Mouse (Mus musculus) megakaryocyte, embryonic 14.5 days (primary cell): Measurements from ENCODE around the gene Ddah2. TPM values are rescaled to one million over a fixed set of nuclear protein-coding genes. Genes with fewer than 3 reads are reported as not detected.

Experiments
- H3K27me3 ChIP-seq: replicated peaks from 2 replicates; pipeline ENCODE3; 2012; ENCODE audit warnings: inconsistent platforms
- H3K36me3 ChIP-seq: replicated peaks from 2 replicates; pipeline ENCODE3; 2012; ENCODE audit warnings: low read length, inconsistent platforms, mixed read lengths
- H3K4me1 ChIP-seq: 2 replicates; pipeline ENCODE4 v1.6.1; 2012; ENCODE audit warnings: inconsistent platforms
- H3K4me3 ChIP-seq: replicated peaks from 2 replicates; pipeline ENCODE3; 2012; ENCODE audit warnings: moderate library complexity, mild to moderate bottlenecking, inconsistent platforms
- H3K9me3 ChIP-seq: 2 replicates; pipeline ENCODE4 v1.6.1; 2012; ENCODE audit warnings: inconsistent platforms
- FLI1 ChIP-seq: IDR thresholded peaks from 2 replicates; pipeline ENCODE4 v1.6.1; 2012; ENCODE audit warnings: low read length, inconsistent platforms, mixed read lengths
- GATA1 ChIP-seq: IDR thresholded peaks from 3 replicates; pipeline ENCODE4 v1.6.1; 2012; ENCODE audit warnings: mixed read lengths, low read length, inconsistent platforms, borderline replicate concordance
- polyA plus RNA-seq: library from polyadenylated mRNA; stranded (reverse); fragments of >175 nt; gene quantifications from 2 replicates; pipeline ENCODE4 v1.2.3, GENCODE M21; 2012; ENCODE audit warnings: low replicate concordance; ENCODE audit not compliant: insufficient read depth

Ddah2 gene
- polyA plus RNA-seq, 1 experiment = 36.5 TPM

- no peaks in the 10 kb centered on the region for H3K27me3 ChIP-seq
- TF ChIP-seq FLI1 (no peak), GATA1 (no peak)
- no peaks in the 10 kb centered on the region for H3K9me3 ChIP-seq
- no peak overlapping the region for H3K4me3 ChIP-seq
- H3K36me3 ChIP-seq = peaks cover 89% of the 10 kb centered on the region
- peaks cover 88% of the 10 kb centered on the region for H3K4me1 ChIP-seq
These were observed 42.3 kb downstream of the Ddah2 start for GRCm38 (mm10) chr17:35101161-35101560.

- peaks cover 78% of the 10 kb centered on the region for H3K36me3 ChIP-seq
- no peak for TF ChIP-seq GATA1
- no peak for TF ChIP-seq FLI1
- no peaks in the 10 kb centered on the region for H3K27me3 ChIP-seq
- H3K4me1 ChIP-seq = peaks cover 81% of the 10 kb centered on the region
- H3K4me3 ChIP-seq = peak overlapping the region; percentile 38
- H3K9me3 ChIP-seq = no peaks in the 10 kb centered on the region
These were observed 43.5 kb downstream of the Ddah2 start for GRCm38 (mm10) chr17:35102299-35102698.

- H3K27me3 ChIP-seq = no peaks in the 10 kb centered on the region
- H3K9me3 ChIP-seq = no peaks in the 10 kb centered on the region
- H3K4me1 ChIP-seq = peaks cover 78% of the 10 kb centered on the region
- no peak for TF ChIP-seq FLI1
- no peak for TF ChIP-seq GATA1
- H3K4me3 ChIP-seq = no peak overlapping the region
- H3K36me3 ChIP-seq = peaks cover 68% of the 10 kb centered on the region
These were observed 44.4 kb downstream of the Ddah2 start for GRCm38 (mm10) chr17:35103221-35103690.

GRCm38 (mm10) chr17:35104079-35104478, 45.2 kb downstream of the Ddah2 start:
- H3K9me3 ChIP-seq = no peaks in the 10 kb centered on the region
- TF ChIP-seq FLI1 (no peak), GATA1 (no peak)
- peaks cover 3% of the 10 kb centered on the region for H3K27me3 ChIP-seq
- H3K36me3 ChIP-seq = peaks cover 60% of the 10 kb centered on the region
- peaks cover 74% of the 10 kb centered on the region for H3K4me1 ChIP-seq
- H3K4me3 ChIP-seq = no peak overlapping the region

GRCm38 (mm10) chr17:35104754-35105153, 45.9 kb downstream of the Ddah2 start:
- Histone ChIP-seq H3K36me3 (peaks cover 53% of the 10 kb centered on the region), H3K4me3 (peak overlapping the region; percentile 65), H3K9me3 (no peaks in the 10 kb centered on the region), H3K27me3 (peaks cover 5% of the 10 kb centered on the region), H3K4me1 (peaks cover 67% of the 10 kb centered on the region)
- TF ChIP-seq FLI1 (no peak), GATA1 (no peak)

- peaks cover 10% of the 10 kb centered on the region for H3K27me3 ChIP-seq
- peak overlapping the region; percentile 51 for H3K4me3 ChIP-seq
- H3K4me1 ChIP-seq = peaks cover 61% of the 10 kb centered on the region
- peaks cover 42% of the 10 kb centered on the region for H3K36me3 ChIP-seq
- TF ChIP-seq GATA1 (no peak), FLI1 (no peak)
- no peaks in the 10 kb centered on the region for H3K9me3 ChIP-seq
These were observed 47.0 kb downstream of the Ddah2 start for GRCm38 (mm10) chr17:35105740-35106389.

GRCm38 (mm10) chr17:35106522-35106921, 47.7 kb downstream of the Ddah2 start:
- H3K9me3 ChIP-seq = no peaks in the 10 kb centered on the region
- TF ChIP-seq GATA1 (no peak), FLI1 (no peak)
- H3K4me3 ChIP-seq = no peak overlapping the region
- H3K36me3 ChIP-seq = peaks cover 36% of the 10 kb centered on the region
- H3K4me1 ChIP-seq = peaks cover 58% of the 10 kb centered on the region
- H3K27me3 ChIP-seq = peaks cover 16% of the 10 kb centered on the region

GRCm38 (mm10) chr17:35108097-35108496, 49.3 kb downstream of the Ddah2 start, which contains the start of gene Ly6g5c:
Gene Ly6g5c (plus strand): TSS chr17:35108279.
- Histone ChIP-seq H3K9me3 (no peaks in the 10 kb centered on the region), H3K27me3 (peaks cover 31% of the 10 kb centered on the region), H3K4me1 (peaks cover 55% of the 10 kb centered on the region), H3K4me3 (no peak within 1 kb of the TSS), H3K36me3 (peaks cover 20% of the 10 kb centered on the region)
- TF ChIP-seq FLI1 (no peak), GATA1 (no peak)

Other genes starting within 250 kb of the Ddah2 start
- 44.3 and 85.0 TPM in 2 replicates for gene Stk19, start 222.1 kb upstream of the Ddah2 start, polyA plus RNA-seq
- gene Dxo, start 222.0 kb upstream of the Ddah2 start, polyA plus RNA-seq = 61.9 and 137 TPM in 2 replicates
- 25.1 and 27.6 TPM in 2 replicates for gene Skiv2l, start 208.8 kb upstream of the Ddah2 start, polyA plus RNA-seq
- 67.5 and 220 TPM in 2 replicates for gene Nelfe, start 208.6 kb upstream of the Ddah2 start, polyA plus RNA-seq
- 0.54 TPM in 1 of 2 replicates, not detected in the other for gene Cfb, start 196.5 kb upstream of the Ddah2 start, polyA plus RNA-seq
- gene Zbtb12, start 179.6 kb upstream of the Ddah2 start, polyA plus RNA-seq = 6.7 and 15.4 TPM in 2 replicates
- gene Gm20547, start 177.0 kb upstream of the Ddah2 start, polyA plus RNA-seq = not detected in 2 replicates
- 3.0 and 6.0 TPM in 2 replicates for gene C2, start 160.8 kb upstream of the Ddah2 start, polyA plus RNA-seq
- 356 and 543 TPM in 2 replicates for gene Ehmt2, start 160.6 kb upstream of the Ddah2 start, polyA plus RNA-seq
- not detected in 2 replicates for gene Slc44a4, start 144.6 kb upstream of the Ddah2 start, polyA plus RNA-seq
- gene Neu1, start 127.8 kb upstream of the Ddah2 start, polyA plus RNA-seq = 12.4 and 41.3 TPM in 2 replicates
- gene Hspa1b, start 99.8 kb upstream of the Ddah2 start, polyA plus RNA-seq = 4.5 and 7.2 TPM in 2 replicates
- not detected in 2 replicates for gene Gm20481, start 89.1 kb upstream of the Ddah2 start, polyA plus RNA-seq
- gene Hspa1a, start 86.9 kb upstream of the Ddah2 start, polyA plus RNA-seq = 1.5 and 2.0 TPM in 2 replicates
- gene Hspa1l, start 86.3 kb upstream of the Ddah2 start, polyA plus RNA-seq = not detected in 2 replicates
- 64.3 and 95.0 TPM in 2 replicates for gene Lsm2, start 77.2 kb upstream of the Ddah2 start, polyA plus RNA-seq
- 188 and 650 TPM in 2 replicates for gene Vars, start 58.0 kb upstream of the Ddah2 start, polyA plus RNA-seq
- gene Vwa7, start 42.5 kb upstream of the Ddah2 start, polyA plus RNA-seq = 0.38 and 0.40 TPM in 2 replicates
- gene Sapcd1, start 31.0 kb upstream of the Ddah2 start, polyA plus RNA-seq = 4.1 and 5.4 TPM in 2 replicates
- 10.5 and 10.9 TPM in 2 replicates for gene Msh5, start 12.3 kb upstream of the Ddah2 start, polyA plus RNA-seq
- gene Clic1, start 9.1 kb upstream of the Ddah2 start, polyA plus RNA-seq = 244 and 373 TPM in 2 replicates
- gene Ly6g6c, start 6.4 kb downstream of the Ddah2 start, polyA plus RNA-seq = 14.8 and 15.5 TPM in 2 replicates
- gene Mpig6b, start 7.1 kb downstream of the Ddah2 start, polyA plus RNA-seq = 53.5 and 66.3 TPM in 2 replicates
- not detected in 2 replicates for gene Ly6g6e, start 17.9 kb downstream of the Ddah2 start, polyA plus RNA-seq
- gene Ly6g6d, start 19.0 kb downstream of the Ddah2 start, polyA plus RNA-seq = 79.9 and 106 TPM in 2 replicates
- gene Ly6g6f, start 26.6 kb downstream of the Ddah2 start, polyA plus RNA-seq = 517 and 745 TPM in 2 replicates
- 211 and 290 TPM in 2 replicates for gene Abhd16a, start 30.2 kb downstream of the Ddah2 start, polyA plus RNA-seq
- gene Ly6g5c, start 49.2 kb downstream of the Ddah2 start, polyA plus RNA-seq = not detected in 2 replicates
- gene Ly6g5b, start 56.4 kb downstream of the Ddah2 start, polyA plus RNA-seq = 0.23 TPM in 1 of 2 replicates, not detected in the other
- 46.5 and 57.4 TPM in 2 replicates for gene Gpank1, start 62.4 kb downstream of the Ddah2 start, polyA plus RNA-seq
- gene Csnk2b, start 63.0 kb downstream of the Ddah2 start, polyA plus RNA-seq = 75.6 and 82.2 TPM in 2 replicates
- gene D17H6S53E, start 67.3 kb downstream of the Ddah2 start, polyA plus RNA-seq = 3.2 and 6.1 TPM in 2 replicates
- gene Apom, start 73.0 kb downstream of the Ddah2 start, polyA plus RNA-seq = not detected in 2 replicates
- 613 and 1,584 TPM in 2 replicates for gene Bag6, start 76.1 kb downstream of the Ddah2 start, polyA plus RNA-seq
- gene Prrc2a, start 105.9 kb downstream of the Ddah2 start, polyA plus RNA-seq = 1,080 and 3,273 TPM in 2 replicates
- gene Aif1, start 117.0 kb downstream of the Ddah2 start, polyA plus RNA-seq = 2.5 and 22.3 TPM in 2 replicates
- 5.9 and 24.8 TPM in 2 replicates for gene Lst1, start 129.4 kb downstream of the Ddah2 start, polyA plus RNA-seq
- gene Ltb, start 135.4 kb downstream of the Ddah2 start, polyA plus RNA-seq = 12.1 TPM in 1 of 2 replicates, not detected in the other
- gene Tnf, start 143.0 kb downstream of the Ddah2 start, polyA plus RNA-seq = 2.9 and 3.5 TPM in 2 replicates
- 0.85 TPM in 1 of 2 replicates, not detected in the other for gene Lta, start 146.3 kb downstream of the Ddah2 start, polyA plus RNA-seq
- gene Gm16181, start 161.8 kb downstream of the Ddah2 start, polyA plus RNA-seq = not detected in 2 replicates
- 0.86 TPM in 1 of 2 replicates, not detected in the other for gene Atp6v1g2, start 174.6 kb downstream of the Ddah2 start, polyA plus RNA-seq
- 31.8 and 57.1 TPM in 2 replicates for gene Nfkbil1, start 176.8 kb downstream of the Ddah2 start, polyA plus RNA-seq
- 83.5 and 158 TPM in 2 replicates for gene Ddx39b, start 182.7 kb downstream of the Ddah2 start, polyA plus RNA-seq
- gene H2-D1, start 203.7 kb downstream of the Ddah2 start, polyA plus RNA-seq = 170 and 362 TPM in 2 replicates